Mouse (Mus musculus) cerebellum, adult 2 months (tissue): ENCODE results near the gene Smyd3.

Experiments
- CTCF ChIP-seq: fragments of 200-500 bp; IDR thresholded peaks from 2 replicates; pipeline ENCODE4 v1.5.1; 2011; ENCODE audit warnings: low read depth, mild to moderate bottlenecking, control low read depth, low read length, moderate library complexity, borderline replicate concordance; ENCODE audit not compliant: insufficient read depth
- POLR2A ChIP-seq: fragments of 200-500 bp; IDR thresholded peaks from 2 replicates; pipeline ENCODE4 v1.6.1; 2011; ENCODE audit warnings: low read length, control low read depth, borderline replicate concordance; ENCODE audit not compliant: insufficient read depth

GRCm38 (mm10) chr1:178936457-178936856 is 581.4 kb downstream of the Smyd3 start:
- no peak for TF ChIP-seq POLR2A
- TF ChIP-seq CTCF, result no peak
